Mouse (Mus musculus): ENCODE results near the gene Zscan25. TPM values are rescaled to one million over a fixed set of nuclear protein-coding genes. Genes with fewer than 3 reads are reported as not detected.

The Zscan25 gene
- total RNA-seq, 2 experiments from 2014 or later: 17.5 to 17.8 TPM

Other genes with a start within 250 kb of the Zscan25 start
- not detected for gene Gm4871, start 247.7 kb upstream of the Zscan25 start, total RNA-seq (2021)
- gene 1700018F24Rik, start 237.5 kb upstream of the Zscan25 start, total RNA-seq (2021): not detected
- 100 to 1,000 TPM; 198 to 202 TPM for gene Arpc1a, start 196.7 kb upstream of the Zscan25 start, total RNA-seq (2021)
- not detected for gene Kpna7, start 196.5 kb upstream of the Zscan25 start, total RNA-seq (2021)
- 10 to 100 TPM; 25.7 to 28.3 TPM for gene Arpc1b, start 166.3 kb upstream of the Zscan25 start, total RNA-seq (2021)
- 100 to 1,000 TPM; 136 to 144 TPM for gene Pdap1, start 140.3 kb upstream of the Zscan25 start, total RNA-seq (2021)
- 100 to 1,000 TPM; 101 to 104 TPM for gene Bud31, start 140.1 kb upstream of the Zscan25 start, total RNA-seq (2021)
- gene Ptcd1, start 113.4 kb upstream of the Zscan25 start, total RNA-seq (2021): 10 to 100 TPM; 19.3 to 19.6 TPM
- gene Cpsf4, start 113.3 kb upstream of the Zscan25 start, total RNA-seq (2021): 10 to 100 TPM; 35.2 to 36.4 TPM
- gene Atp5j2, start 88.4 kb upstream of the Zscan25 start, total RNA-seq (2021): 100 to 1,000 TPM; 213 to 222 TPM
- gene Zkscan14, start 78.6 kb upstream of the Zscan25 start, total RNA-seq (2021): 1 to 10 TPM; 6.4 to 7.5 TPM
- gene Zkscan5, start 75.9 kb upstream of the Zscan25 start, total RNA-seq (2021): 10 to 100 TPM; 15.5 to 16.0 TPM
- 10 to 100 TPM; 25.5 to 28.9 TPM for gene Zfp655, start 48.8 kb upstream of the Zscan25 start, total RNA-seq (2021)
- gene Cyp3a57, start 64.8 kb downstream of the Zscan25 start, total RNA-seq (2021): under 1 TPM in 1 of 2 experiments, not detected in 1; 0.28 TPM
- gene Cyp3a16, start 189.2 kb downstream of the Zscan25 start, total RNA-seq (2021): not detected

Data from left cerebral cortex, postnatal 4 days (tissue).